Mouse (Mus musculus) cortical plate, adult 2 months (tissue): ENCODE data around the gene Cd109. TPM values are rescaled to one million over a fixed set of nuclear protein-coding genes. Genes with fewer than 3 reads are reported as not detected.

Experiments used
- H3K27ac ChIP-seq: fragments of 200-500 bp; 2 replicates; pipeline ENCODE4 v1.5.1; 2012; ENCODE audit warnings: low read length, control low read depth, inconsistent platforms; ENCODE audit not compliant: insufficient read depth
- H3K4me1 ChIP-seq: fragments of 200-500 bp; 2 replicates; pipeline ENCODE4 v1.6.1; 2011; ENCODE audit warnings: low read length; ENCODE audit not compliant: control insufficient read depth, insufficient read depth
- H3K4me3 ChIP-seq: fragments of 200-500 bp; 2 replicates; pipeline ENCODE4 v1.5.1; 2011; ENCODE audit warnings: mild to moderate bottlenecking, low read length, control low read depth; ENCODE audit not compliant: insufficient read depth
- CTCF ChIP-seq: fragments of 200-500 bp; IDR thresholded peaks from 2 replicates; pipeline ENCODE4 v1.5.1; 2011; ENCODE audit warnings: mild to moderate bottlenecking, control low read depth, low read length; ENCODE audit not compliant: insufficient read depth; ENCODE audit errors: extremely low read depth
- POLR2A ChIP-seq: fragments of 200-500 bp; IDR thresholded peaks from 2 replicates; pipeline ENCODE4 v1.6.1; 2011; ENCODE audit warnings: mild to moderate bottlenecking, low read length, control low read depth; ENCODE audit not compliant: insufficient read depth; ENCODE audit errors: extremely low read depth
- polyA plus RNA-seq: library from polyadenylated mRNA; depleted of rRNA; stranded (reverse); fragments of >200 nt; gene quantifications from 2 replicates; pipeline ENCODE4 v1.2.3, GENCODE M21; 2012; rRNA removed

The Cd109 gene
- polyA plus RNA-seq, 1 experiment, result 0.31 TPM

GRCm38 (mm10) chr9:78720888-78721798 is 105.8 kb downstream of the Cd109 start:
- H3K4me1 ChIP-seq, result no peaks in the 10 kb centered on the region
- TF ChIP-seq POLR2A, result no peak
- TF ChIP-seq CTCF, result no peak
- no peak overlapping the region for H3K4me3 ChIP-seq
- H3K27ac ChIP-seq, result no peak overlapping the region

- Histone ChIP-seq H3K4me3 (no peak overlapping the region), H3K27ac (no peak overlapping the region), H3K4me1 (no peaks in the 10 kb centered on the region)
- TF ChIP-seq POLR2A (no peak), CTCF (no peak)
These were observed 116.6 kb downstream of the Cd109 start for GRCm38 (mm10) chr9:78731931-78732330.

- no peak overlapping the region for H3K4me3 ChIP-seq
- TF ChIP-seq CTCF (no peak), POLR2A (no peak)
- H3K27ac ChIP-seq, result no peak overlapping the region
- H3K4me1 ChIP-seq, result no peaks in the 10 kb centered on the region
These were observed 120.2 kb downstream of the Cd109 start for GRCm38 (mm10) chr9:78735519-78735918.

- no peaks in the 10 kb centered on the region for H3K4me1 ChIP-seq
- H3K4me3 ChIP-seq, result no peak overlapping the region
- TF ChIP-seq CTCF (no peak), POLR2A (no peak)
- no peak overlapping the region for H3K27ac ChIP-seq
These were observed 126.7 kb downstream of the Cd109 start for GRCm38 (mm10) chr9:78742012-78742411.

GRCm38 (mm10) chr9:78750246-78750645 is 134.9 kb downstream of the Cd109 start:
- TF ChIP-seq POLR2A (no peak), CTCF (no peak)

More at GRCm38 (mm10) chr9:78750246-78750645, 134.9 kb downstream of the Cd109 start:
- Histone ChIP-seq H3K27ac (no peak overlapping the region), H3K4me3 (no peak overlapping the region), H3K4me1 (no peaks in the 10 kb centered on the region)

Other genes with a start within 250 kb of the Cd109 start
- 0.26 TPM in 1 of 2 replicates, not detected in the other for gene Dppa5a, start 247.4 kb upstream of the Cd109 start, polyA plus RNA-seq
- 0.06 and 0.08 TPM in 2 replicates for gene Ooep, start 236.8 kb upstream of the Cd109 start, polyA plus RNA-seq
- gene Ddx43, start 219.8 kb upstream of the Cd109 start, polyA plus RNA-seq, result 0.21 and 0.27 TPM in 2 replicates
- gene Cgas, start 172.3 kb upstream of the Cd109 start, polyA plus RNA-seq, result 0.61 and 0.96 TPM in 2 replicates
- gene Mto1, start 167.3 kb upstream of the Cd109 start, polyA plus RNA-seq, result 29.6 and 30.4 TPM in 2 replicates
- gene Gm17324, start 166.8 kb upstream of the Cd109 start, polyA plus RNA-seq, result 1.0 and 1.1 TPM in 2 replicates
- 3,308 and 3,313 TPM in 2 replicates for gene Eef1a1, start 126.4 kb upstream of the Cd109 start, polyA plus RNA-seq
- gene Slc17a5, start 27.5 kb upstream of the Cd109 start, polyA plus RNA-seq, result 17.4 and 18.1 TPM in 2 replicates